Mouse (Mus musculus) testis, adult 2 months (tissue): Measurements from ENCODE around the gene C530008M17Rik. TPM values are rescaled to one million over a fixed set of nuclear protein-coding genes. Genes with fewer than 3 reads are reported as not detected.

ENCODE experiments used
- H3K27ac ChIP-seq: fragments of 200-500 bp; 2 replicates; pipeline ENCODE4 v1.5.1; 2012; ENCODE audit warnings: low read depth, low read length; ENCODE audit not compliant: control insufficient read depth, insufficient read depth
- H3K27me3 ChIP-seq: fragments of 200-500 bp; 2 replicates; pipeline ENCODE4 v1.6.1; 2012; ENCODE audit warnings: mild to moderate bottlenecking, low read length, moderate library complexity; ENCODE audit not compliant: control insufficient read depth, insufficient read depth
- H3K36me3 ChIP-seq: fragments of 200-500 bp; 2 replicates; pipeline ENCODE4 v1.6.1; 2012; ENCODE audit warnings: mild to moderate bottlenecking, low read length; ENCODE audit not compliant: control insufficient read depth, insufficient read depth
- H3K4me1 ChIP-seq: fragments of 200-500 bp; 2 replicates; pipeline ENCODE4 v1.6.1; 2012; ENCODE audit warnings: low read length; ENCODE audit not compliant: control insufficient read depth, insufficient read depth
- H3K4me3 ChIP-seq: fragments of 200-500 bp; 2 replicates; pipeline ENCODE4 v1.5.1; 2012; ENCODE audit warnings: low read depth, mild to moderate bottlenecking, low read length, moderate library complexity, mixed read lengths; ENCODE audit not compliant: control insufficient read depth
- CTCF ChIP-seq: fragments of 200-500 bp; IDR thresholded peaks from 2 replicates; pipeline ENCODE4 v1.5.1; 2012; ENCODE audit warnings: low read depth, mild to moderate bottlenecking, inconsistent platforms, low read length, moderate library complexity; ENCODE audit not compliant: control insufficient read depth, insufficient read depth, insufficient replicate concordance
- POLR2A ChIP-seq: fragments of 200-500 bp; IDR thresholded peaks from 2 replicates; pipeline ENCODE4 v1.6.1; 2012; ENCODE audit warnings: low read depth, mild to moderate bottlenecking, inconsistent platforms, low read length, moderate library complexity; ENCODE audit not compliant: control insufficient read depth
- polyA plus RNA-seq: library from polyadenylated mRNA; depleted of rRNA; stranded (reverse); fragments of >200 nt; gene quantifications from 2 replicates; pipeline ENCODE4 v1.2.3, GENCODE M21; 2012

The C530008M17Rik gene
- polyA plus RNA-seq, 1 experiment, result 187 TPM

DNA sequence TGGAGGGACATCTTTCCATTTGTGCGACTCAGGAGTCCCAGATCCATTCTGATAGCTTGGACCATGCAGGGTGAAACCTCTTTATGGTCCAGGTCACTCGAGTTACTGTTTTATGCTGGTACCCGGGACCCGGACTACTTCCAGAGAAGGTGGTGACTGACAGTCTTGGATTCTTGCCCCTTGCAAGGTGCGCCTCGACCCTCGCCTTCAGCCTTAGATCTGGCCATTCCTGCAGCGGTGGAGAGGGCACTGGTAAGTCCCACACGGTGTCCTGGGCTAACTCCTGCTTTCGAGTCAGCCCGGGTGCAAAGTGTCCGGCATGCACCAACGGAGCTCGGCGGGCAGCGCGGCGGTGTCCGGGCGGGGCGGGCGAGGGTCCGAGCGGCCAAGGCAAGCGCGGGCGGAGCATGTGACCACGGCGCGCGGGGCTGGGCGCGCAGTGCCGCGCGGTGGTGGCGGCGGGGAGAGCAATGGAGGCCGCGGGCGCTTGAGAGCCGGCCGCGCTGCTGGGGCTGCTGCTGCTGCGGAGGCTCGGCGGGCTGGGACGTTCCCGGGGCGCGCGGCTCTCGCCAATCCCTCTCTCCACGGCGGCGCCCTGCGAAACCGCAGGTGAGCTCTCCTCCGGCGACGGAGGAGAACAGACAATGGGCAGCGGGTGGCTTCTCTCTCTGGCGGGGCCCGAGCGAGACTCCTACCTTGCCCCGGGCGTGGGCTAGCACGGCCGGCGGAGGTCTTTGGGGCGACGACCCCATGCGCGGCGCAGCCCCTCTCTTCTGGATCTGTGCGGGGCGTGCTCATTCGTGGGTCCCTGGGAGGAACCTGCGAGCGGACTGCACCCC lies 1.2 kb downstream of the C530008M17Rik start:
- H3K27ac ChIP-seq, result no peak overlapping the region
- H3K4me3 ChIP-seq, result peak overlapping the region; percentile 60
- peaks cover 11% of the 10 kb centered on the region for H3K4me1 ChIP-seq
- H3K36me3 ChIP-seq, result no peaks in the 10 kb centered on the region
- H3K27me3 ChIP-seq, result no peaks in the 10 kb centered on the region
- TF ChIP-seq POLR2A (no peak), CTCF (no peak)

- Histone ChIP-seq H3K4me1 (peaks cover 11% of the 10 kb centered on the region), H3K27me3 (no peaks in the 10 kb centered on the region), H3K36me3 (no peaks in the 10 kb centered on the region), H3K27ac (no peak overlapping the region), H3K4me3 (peak overlapping the region; percentile 60)
- TF ChIP-seq CTCF (no peak), POLR2A (no peak)
Measured at GRCm38 (mm10) chr5:76658084-76658934, 2.0 kb downstream of the C530008M17Rik start.

DNA sequence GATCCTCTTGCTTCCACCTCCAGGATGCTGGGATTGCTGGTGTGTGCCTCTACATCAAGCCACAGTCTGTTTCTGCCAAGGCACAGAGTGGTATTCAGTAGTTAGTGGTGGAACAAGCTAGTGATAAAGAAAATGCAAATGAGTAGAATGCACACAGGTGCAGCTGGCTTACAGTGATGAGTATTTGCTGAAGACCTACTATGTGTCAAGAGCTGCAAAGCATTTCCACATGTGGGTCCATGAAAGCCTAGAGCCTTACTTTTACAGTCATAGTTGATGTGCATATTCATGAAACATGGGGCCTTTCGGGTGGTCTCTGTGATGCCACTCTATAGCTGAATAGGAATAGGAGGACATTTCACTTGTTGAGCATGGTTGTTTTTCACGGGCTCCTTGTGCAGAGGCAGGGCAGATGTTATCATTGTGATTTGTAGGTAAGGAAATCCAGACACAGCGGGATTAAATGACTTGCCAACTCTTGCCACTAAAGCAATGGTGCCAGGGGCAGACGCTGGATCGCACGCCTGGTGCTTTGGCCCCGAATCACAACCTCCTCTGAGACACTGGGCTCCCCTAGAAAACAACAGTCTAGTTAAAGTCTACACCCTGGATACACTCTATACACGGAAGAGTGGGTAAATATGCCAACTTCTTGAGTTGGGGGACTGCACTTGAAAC lies 3.8 kb downstream of the C530008M17Rik start:
- no peak for TF ChIP-seq POLR2A
- no peak for TF ChIP-seq CTCF
- Histone ChIP-seq H3K27me3 (no peaks in the 10 kb centered on the region), H3K4me1 (peaks cover 11% of the 10 kb centered on the region), H3K36me3 (no peaks in the 10 kb centered on the region), H3K4me3 (no peak overlapping the region), H3K27ac (no peak overlapping the region)

- Histone ChIP-seq H3K4me3 (no peak overlapping the region), H3K4me1 (peaks cover 11% of the 10 kb centered on the region), H3K36me3 (no peaks in the 10 kb centered on the region), H3K27ac (no peak overlapping the region), H3K27me3 (no peaks in the 10 kb centered on the region)
- no peak for TF ChIP-seq POLR2A
- TF ChIP-seq CTCF, result no peak
Measured at GRCm38 (mm10) chr5:76661310-76661709, 5.0 kb downstream of the C530008M17Rik start.

DNA sequence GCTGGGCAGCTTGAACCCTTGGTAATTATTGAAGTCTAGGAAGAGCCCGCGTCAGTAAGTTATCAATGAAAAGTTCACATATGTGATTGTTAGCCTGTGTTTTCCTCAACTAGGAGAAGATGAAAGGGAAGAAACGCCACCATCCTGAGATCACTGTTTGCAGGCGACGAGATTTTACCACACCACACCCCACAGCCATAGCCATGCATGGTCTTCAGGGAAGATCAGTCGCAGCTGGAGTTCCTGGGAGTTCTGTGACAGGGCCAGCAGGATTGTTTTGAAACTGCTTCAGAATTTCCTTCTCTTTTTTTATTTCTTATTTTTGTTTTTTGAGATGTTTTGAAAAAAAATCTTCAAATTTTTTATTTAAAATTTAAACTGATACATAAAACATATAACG lies 8.6 kb downstream of the C530008M17Rik start:
- no peaks in the 10 kb centered on the region for H3K27me3 ChIP-seq
- no peak overlapping the region for H3K27ac ChIP-seq
- TF ChIP-seq CTCF, result no peak
- TF ChIP-seq POLR2A, result no peak

DNA sequence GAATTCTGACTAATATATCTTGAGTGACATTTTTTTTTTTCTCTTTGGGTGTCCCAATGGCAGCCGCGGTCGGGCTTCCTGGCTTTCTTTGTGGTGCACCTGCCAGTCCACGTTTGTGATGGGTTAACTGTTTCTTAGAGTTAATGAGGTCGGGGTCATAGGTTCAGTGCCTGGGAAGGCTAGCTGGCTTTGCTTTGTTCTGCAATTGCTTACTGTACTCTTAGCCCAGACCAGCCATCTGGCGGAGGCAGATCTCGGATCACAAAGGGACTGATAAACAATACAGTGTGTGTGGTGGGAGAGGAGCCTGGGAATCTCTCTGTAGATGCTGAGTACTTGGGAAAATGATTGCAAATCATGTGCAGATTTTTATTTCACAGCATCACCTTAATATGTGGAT lies 9.1 kb downstream of the C530008M17Rik start:
- Histone ChIP-seq H3K27ac (no peak overlapping the region), H3K4me3 (no peak overlapping the region), H3K36me3 (no peaks in the 10 kb centered on the region), H3K4me1 (no peaks in the 10 kb centered on the region), H3K27me3 (no peaks in the 10 kb centered on the region)
- TF ChIP-seq CTCF, result no peak
- TF ChIP-seq POLR2A, result no peak

More for the DNA sequence above, 8.6 kb downstream of the C530008M17Rik start:
- Histone ChIP-seq H3K36me3 (no peaks in the 10 kb centered on the region), H3K4me1 (no peaks in the 10 kb centered on the region), H3K4me3 (no peak overlapping the region)

GRCm38 (mm10) chr5:76666026-76666756 lies 9.9 kb downstream of the C530008M17Rik start:
- H3K27me3 ChIP-seq, result no peaks in the 10 kb centered on the region
- no peak for TF ChIP-seq CTCF
- no peak for TF ChIP-seq POLR2A
- H3K4me3 ChIP-seq, result no peak overlapping the region
- H3K27ac ChIP-seq, result no peak overlapping the region
- H3K4me1 ChIP-seq, result no peaks in the 10 kb centered on the region
- H3K36me3 ChIP-seq, result no peaks in the 10 kb centered on the region
